Mouse (Mus musculus): ENCODE results near the gene Trim12a.
"Not testable (repeated sequence)": the region's sequence is repeated elsewhere in the genome, so short reads cannot be mapped to it uniquely, and the experiment has no call there.

DNA sequence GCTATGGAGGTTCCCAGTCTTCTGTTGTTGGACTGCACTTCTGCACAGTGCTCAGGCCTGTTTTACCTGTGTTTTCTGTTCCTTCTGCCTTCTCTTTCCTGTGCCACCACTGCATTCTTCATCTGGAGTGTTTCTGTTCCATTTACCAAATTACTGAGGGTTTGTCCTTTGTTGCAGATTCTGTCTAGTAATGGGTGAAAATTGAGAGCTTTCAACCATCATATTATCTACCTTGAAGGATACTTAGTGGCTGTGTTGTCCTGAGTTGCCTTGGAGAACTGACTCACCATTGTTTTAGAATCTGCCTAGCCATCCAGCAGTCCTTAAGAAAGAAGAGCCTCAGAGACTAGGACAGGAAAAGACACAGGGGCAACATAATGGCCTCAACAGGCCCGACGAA is 13.9 kb upstream of the Trim12a start, which contains the start of gene Trim34b:
- TF ChIP-seq POLR2A (IDR thresholded peaks at IDR 0.05; ENCODE audit: low read depth, low read length); CTCF (IDR thresholded peaks at IDR 0.05; ENCODE audit: extremely low read depth, insufficient read length, insufficient replicate concordance, low read depth, low read length): not testable (repeated sequence)
